ENCODE assay signal across 9 mouse cellular contexts in the genomic region with DNA sequence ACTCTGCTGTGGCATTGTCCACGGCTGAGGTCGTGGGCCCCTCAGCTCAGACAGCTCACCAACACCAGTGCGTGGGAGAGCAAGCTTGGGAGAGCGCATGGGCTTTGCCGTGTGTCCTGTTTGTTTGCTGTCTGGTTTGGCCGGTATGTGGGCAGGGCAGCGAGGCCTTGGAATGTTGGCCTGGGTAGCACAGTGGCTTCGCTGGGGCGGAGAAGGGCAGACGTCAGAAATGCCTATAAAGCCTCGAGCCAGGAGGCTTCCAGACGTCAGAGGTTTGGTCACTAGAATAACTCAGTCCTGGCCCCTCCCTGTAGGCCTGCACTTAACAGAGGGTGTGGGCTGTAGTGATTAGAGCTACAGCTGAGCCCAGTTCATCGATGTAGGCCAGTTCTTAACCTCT. TPM values are rescaled to one million over a fixed set of nuclear protein-coding genes. Genes with fewer than 3 reads are reported as not detected.
DNase-seq lines count a peak whose midpoint lies in the region; ATAC-seq and TF ChIP-seq lines count a peak whose summit lies in the region.
"Had no signal": no experiment of that assay in that cellular context is flagged by ENCODE, and none has a peak within 500 bp of the region (broad histone marks: within the 10 kb centered on the region; RNA-seq: fewer than 3 reads in every experiment).

No protein-coding gene starts in this region.

- H3K9me3 ChIP-seq in intestine, postnatal 0 days (ENCODE audit: control insufficient read depth), result no peaks in the 10 kb centered on the region
- H3K9me3 ChIP-seq: heart, embryonic 13.5 days had no signal

- H3K4me3 ChIP-seq in intestine, postnatal 0 days (ENCODE audit: low read depth, low read length), result no peak overlapping the region
- H3K4me3 ChIP-seq in lung, adult 2 months (replicated peaks; ENCODE audit: extremely low read depth, low read depth, low read length), result no peak overlapping the region
- H3K4me3 ChIP-seq: heart, embryonic 13.5 days had no signal

- H3K4me1 ChIP-seq in intestine, postnatal 0 days (replicated peaks; ENCODE audit: control insufficient read depth, insufficient read depth, low read length), result no peaks in the 10 kb centered on the region
- no peaks in the 10 kb centered on the region for H3K4me1 ChIP-seq in lung, adult 2 months (ENCODE audit: control insufficient read depth, insufficient read depth, low read length)

- H3K27me3 ChIP-seq in intestine, postnatal 0 days (replicated peaks; ENCODE audit: control insufficient read depth, insufficient read depth, low read length), result no peaks in the 10 kb centered on the region

- TF ChIP-seq POLR2A in lung, adult 2 months (IDR thresholded peaks at IDR 0.05; ENCODE audit: borderline replicate concordance, extremely low read depth, low read depth, low read length), result no peak

- DNase-seq in adrenal gland, adult 2 months, result peak; percentile 28
- DNase-seq in adrenal gland, postnatal 4 days (ENCODE audit: low spot score in 2 of 2), result no peak
- DNase-seq in 3T3-L1 (ENCODE audit: low read depth, low spot score), result peak; percentile 91
- DNase-seq in lung, adult 2 months, result peak; percentile 22
- DNase-seq in layer of hippocampus, postnatal 36 days, result no peak
- DNase-seq in spleen, postnatal 10 days (ENCODE audit: low spot score in 2 of 2), result no peak
- no peak for DNase-seq in liver

- TF ChIP-seq CTCF in intestine, postnatal 0 days (IDR thresholded peaks at IDR 0.05; ENCODE audit: low read depth), result no peak
- no peak for TF ChIP-seq CTCF in lung, adult 2 months (IDR thresholded peaks at IDR 0.05; ENCODE audit: insufficient read depth, low read length)

- H3K9ac ChIP-seq in intestine, postnatal 0 days (ENCODE audit: low read depth, low read length), result no peak overlapping the region
- H3K9ac ChIP-seq: heart, embryonic 13.5 days had no signal

- WGBS in intestine, postnatal 0 days, result 32% methylated on average over 13 of the region's 13 CpGs
- WGBS in lung, adult 2 months, result 30% methylated on average over 13 of the region's 13 CpGs

- no peak overlapping the region for H3K27ac ChIP-seq in intestine, postnatal 0 days (ENCODE audit: low read depth, low read length)
- H3K27ac ChIP-seq: heart, embryonic 13.5 days had no signal

- no peaks in the 10 kb centered on the region for H3K36me3 ChIP-seq in intestine, postnatal 0 days (ENCODE audit: control insufficient read depth, insufficient read depth)
- H3K36me3 ChIP-seq: heart, embryonic 13.5 days had no signal

- H3K4me2 ChIP-seq in intestine, postnatal 0 days (replicated peaks; ENCODE audit: low read depth), result no peak overlapping the region
- H3K4me2 ChIP-seq: heart, embryonic 13.5 days had no signal

- peak; percentile 29; the same call in 1 of the 2 replicates for ATAC-seq in intestine, postnatal 0 days

RNA-seq across cellular contexts. Expression of gene Glis1, which starts 33.9 kb away (rescaled TPM):
- 1 to 10 TPM in 1 of 2 experiments, under 1 TPM in 1; 0.26 to 1.5 TPM for total RNA-seq in adrenal gland, adult 2 months (2021)
- 0.76 and 1.1 TPM in 2 replicates for polyA plus RNA-seq in adrenal gland, adult 2 months (2012; rRNA removed)
- total RNA-seq in adrenal gland, postnatal 4 days (2021), result 1 to 10 TPM; 1.7 to 3.5 TPM
- 0.14 and 0.18 TPM in 2 replicates for polyA plus RNA-seq in intestine, postnatal 0 days (2015; fragmentation: Nextera tagmentation; extraction: Ambion mirVana)
- polyA plus RNA-seq in lung, adult 2 months (2012; rRNA removed), result 0.33 and 0.78 TPM in 2 replicates
- total RNA-seq in layer of hippocampus, postnatal 36 days (2021), result 1 to 10 TPM; 1.2 to 2.3 TPM

Comparison
In these comparisons a context has a peak if more than half of its experiments do, and no peak if none do; other contexts are left out.
1. DNase-seq: peak in adrenal gland, adult 2 months (single experiment), 3T3-L1 (single experiment) and lung, adult 2 months (single experiment); none in adrenal gland, postnatal 4 days (0 of 2), layer of hippocampus, postnatal 36 days (0 of 2), spleen, postnatal 10 days (0 of 2) and liver (single experiment).